Mouse (Mus musculus) megakaryocyte-erythroid progenitor cell, adult 5-6 weeks (primary cell): ENCODE measurements around the gene Ttc19. TPM values are rescaled to one million over a fixed set of nuclear protein-coding genes. Genes with fewer than 3 reads are reported as not detected.
"Not testable (repeated sequence)": the region's sequence is repeated elsewhere in the genome, so short reads cannot be mapped to it uniquely, and the experiment has no call there.

Experiments
- ATAC-seq: replicated peaks from 2 replicates; pipeline ENCODE4 v1.8.0; 2016; ENCODE audit warnings: mild to moderate bottlenecking, inconsistent platforms; ENCODE audit not compliant: severe bottlenecking, poor library complexity, low FRiP score, low TSS enrichment
- total RNA-seq, 2 experiments: library from RNA; stranded (forward) in 1 of 2; stranded (reverse) in 1 of 2; fragments of 200-1000, 215-1000 nt in 1 of 2; fragments of >200 nt in 1 of 2; fragmentation: Nextera tagmentation in 1 of 2; gene quantifications; 2 replicates each; pipeline ENCODE4 v1.2.3; 2014 to 2017

The Ttc19 gene
- total RNA-seq, 2 experiments from 2014 or later: 9.9 to 23.5 TPM

DNA sequence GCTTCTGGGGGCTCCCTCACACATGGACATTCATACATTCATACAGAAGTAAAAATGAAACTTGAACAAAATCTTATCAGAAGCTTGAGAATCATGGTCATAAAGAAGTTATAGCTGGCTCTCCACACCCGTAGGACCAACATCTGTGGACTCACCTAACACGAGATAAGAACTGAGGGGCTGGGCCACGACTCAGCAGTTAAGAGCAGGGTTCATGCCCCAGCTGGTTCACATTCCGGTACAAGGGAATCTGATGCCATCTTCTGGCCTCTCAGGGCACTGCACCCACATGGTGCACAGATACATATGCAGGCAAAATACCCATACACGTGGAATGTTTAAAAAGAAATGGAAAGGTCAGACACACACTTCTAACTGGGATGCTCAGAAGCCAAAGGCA lies 3.2 kb upstream of the Ttc19 start:
- ATAC-seq: peak; percentile 87

DNA sequence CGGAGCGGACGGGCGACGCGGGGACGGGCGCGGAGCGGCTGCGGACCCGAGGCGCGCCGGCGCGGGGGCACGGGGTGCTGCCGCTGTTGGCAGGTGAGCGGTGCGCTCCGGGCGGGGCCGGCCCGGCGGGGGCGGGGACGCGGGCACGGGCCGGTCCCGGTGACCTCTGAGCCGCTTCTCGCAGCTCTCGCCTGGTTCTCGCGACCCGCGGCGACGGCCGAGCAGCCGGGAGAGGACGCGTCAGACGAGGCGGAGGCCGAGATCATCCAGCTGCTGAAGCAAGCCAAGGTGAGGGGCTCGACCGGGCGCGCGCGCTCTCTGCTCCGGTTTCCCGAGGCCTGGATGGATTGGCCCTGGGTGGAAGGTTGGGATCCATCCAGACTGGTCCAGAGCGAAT lies 326 bp downstream of the Ttc19 start:
- ATAC-seq: 0 out of 2 replicates have a peak, but pooled peaks have one; percentile 19

DNA sequence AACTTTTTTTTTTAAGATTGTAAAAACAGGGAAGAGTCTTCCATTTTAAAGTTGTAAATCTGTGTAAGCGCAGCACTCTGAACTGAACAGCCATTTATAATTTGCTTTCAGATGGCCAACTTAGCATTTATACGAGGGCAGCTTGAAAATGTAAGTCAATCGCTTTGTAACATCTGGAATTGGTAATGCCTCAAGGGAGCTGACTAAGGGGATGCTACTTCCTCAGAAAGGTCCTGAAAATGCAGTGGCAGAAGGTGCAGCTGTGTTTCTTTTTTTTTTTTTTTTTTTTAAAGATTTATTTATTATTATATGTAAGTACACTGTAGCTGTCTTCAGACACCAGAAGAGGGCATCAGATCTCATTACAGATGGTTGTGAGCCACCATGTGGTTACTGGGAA lies 2.7 kb downstream of the Ttc19 start:
- ATAC-seq: not testable (repeated sequence)

DNA sequence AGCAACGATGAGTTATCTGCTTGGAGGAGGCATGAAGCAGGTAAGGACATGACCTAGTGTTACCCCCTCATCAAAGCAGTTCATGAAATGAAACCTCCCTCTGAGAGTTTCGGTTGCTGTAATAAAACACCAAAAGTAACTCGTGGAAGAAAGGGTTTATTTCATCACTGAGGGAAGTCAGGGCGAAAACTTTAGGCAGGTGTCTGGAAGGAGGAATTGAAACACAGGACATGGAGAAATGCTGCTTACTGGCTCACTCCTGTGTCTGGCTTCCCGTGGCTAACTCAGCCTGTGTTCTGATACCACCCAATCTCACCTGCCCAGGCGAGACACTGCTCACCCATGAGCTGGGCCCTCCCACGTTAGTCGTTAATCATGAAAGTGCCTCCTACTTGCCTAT lies 3.7 kb downstream of the Ttc19 start:
- ATAC-seq: no peak

DNA sequence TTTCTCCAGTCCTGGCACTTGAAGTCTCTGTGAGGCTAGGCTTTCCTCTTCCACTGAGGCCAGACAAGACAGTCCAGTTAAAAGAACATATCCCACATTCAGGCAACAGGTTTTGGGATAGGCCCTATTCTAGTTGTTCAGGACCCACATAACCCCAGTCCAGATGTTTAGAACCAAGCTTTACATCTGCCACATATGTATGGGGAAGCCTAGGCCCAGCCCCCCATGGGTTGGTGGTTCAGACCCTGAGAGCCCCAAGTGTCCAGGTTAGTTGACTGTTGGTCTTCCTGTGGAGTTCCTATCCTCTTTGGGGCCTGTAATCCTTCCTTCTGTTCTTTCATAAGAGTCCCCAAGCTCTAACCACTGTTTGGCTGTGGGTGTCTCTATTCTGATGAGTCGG lies 6.4 kb downstream of the Ttc19 start:
- ATAC-seq: no peak

DNA sequence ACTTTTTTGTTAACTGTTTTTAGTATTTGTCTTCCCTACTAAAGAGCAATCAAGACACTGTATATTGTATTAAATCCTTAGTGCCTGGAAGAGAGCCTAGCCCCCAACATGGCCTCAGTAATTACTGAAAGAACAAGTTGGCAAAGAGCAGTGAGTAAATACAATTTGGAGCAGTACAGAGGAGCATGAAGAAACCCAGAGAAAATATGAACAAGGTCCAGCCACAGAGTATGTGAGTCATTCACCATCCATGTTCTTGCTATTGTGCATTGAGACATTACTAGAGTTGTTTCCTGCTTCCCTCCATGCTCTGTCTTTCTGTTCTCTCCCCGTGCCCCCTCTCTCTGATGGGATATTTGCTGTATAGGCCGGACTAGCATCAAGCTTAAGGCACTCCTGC lies 12.8 kb downstream of the Ttc19 start:
- ATAC-seq: no peak

DNA sequence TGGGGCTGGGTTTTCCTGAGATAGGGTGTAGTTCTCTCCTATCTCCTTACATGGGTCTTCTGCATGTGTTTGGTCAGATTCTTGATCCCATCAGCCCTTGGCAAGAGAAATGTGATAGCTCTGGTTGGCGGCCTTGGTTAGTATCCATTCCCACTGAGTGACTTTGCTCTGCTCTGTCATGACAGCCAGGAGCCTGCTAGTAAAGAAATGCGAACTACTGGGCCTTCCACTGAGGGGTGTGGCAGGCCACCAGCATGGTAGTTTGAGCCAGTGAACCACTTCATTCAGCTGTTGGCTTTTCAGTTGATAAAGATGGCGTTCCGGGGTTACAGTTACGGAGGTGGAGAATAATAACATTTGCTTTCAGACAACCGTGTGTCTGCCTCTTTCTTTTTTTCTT lies 17.6 kb downstream of the Ttc19 start:
- ATAC-seq: no peak

DNA sequence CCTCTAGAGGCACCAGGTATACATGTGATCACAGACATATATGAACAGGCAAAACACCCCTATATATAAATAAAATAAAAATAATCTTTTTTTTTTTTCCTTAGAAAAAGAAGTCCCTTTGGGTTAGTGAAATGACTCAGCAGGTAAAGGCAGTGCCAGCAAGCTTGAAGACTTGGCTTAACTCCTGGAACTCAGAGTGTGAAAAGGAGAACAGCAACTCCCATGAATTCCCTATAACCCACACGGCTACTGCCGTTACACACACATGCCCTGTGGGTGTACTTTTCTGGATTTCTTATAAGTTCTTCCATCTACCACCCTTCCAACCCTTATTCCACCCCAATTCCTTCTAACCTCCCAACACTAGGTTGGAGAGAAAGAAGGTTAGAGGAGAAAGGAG lies 24.6 kb downstream of the Ttc19 start:
- no peak for ATAC-seq

DNA sequence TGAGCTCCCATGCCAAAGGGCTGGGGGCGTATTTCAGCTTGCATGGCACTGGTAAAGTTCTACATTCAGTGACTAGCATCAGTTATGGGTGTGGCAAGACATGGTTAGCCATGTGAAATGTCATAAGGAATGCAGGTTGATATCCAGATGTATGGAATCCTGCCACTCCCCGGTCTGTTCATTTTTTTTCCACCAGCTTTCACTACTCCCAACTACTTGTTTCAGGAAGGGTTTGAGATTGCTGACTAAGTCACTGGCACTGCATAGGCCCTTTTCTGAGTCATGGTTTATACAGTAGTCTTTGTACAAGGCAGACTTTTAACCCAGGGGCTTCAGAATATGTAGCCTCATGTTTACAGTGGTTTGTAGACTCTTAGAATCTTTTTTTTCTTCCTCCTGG lies 28.0 kb downstream of the Ttc19 start:
- no peak for ATAC-seq

DNA sequence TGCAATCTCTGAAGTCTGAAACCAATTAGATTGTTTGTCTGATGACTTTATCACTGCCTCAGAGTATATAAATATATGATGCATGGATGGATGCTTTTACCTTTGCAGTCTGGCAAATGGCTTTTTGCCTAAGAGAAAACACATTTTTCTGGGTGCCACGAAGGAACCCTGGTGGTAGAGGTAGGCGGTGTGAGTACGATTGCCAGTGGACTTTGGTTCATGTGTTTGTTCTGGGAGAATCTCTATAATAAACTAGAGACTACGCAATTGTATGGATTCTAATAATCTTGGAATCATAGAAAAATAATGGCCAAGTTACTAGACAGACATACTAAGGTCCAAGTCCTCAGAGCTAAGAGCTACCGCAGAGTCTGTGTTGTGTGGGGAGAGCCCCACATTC lies 33.7 kb downstream of the Ttc19 start:
- ATAC-seq: no peak

DNA sequence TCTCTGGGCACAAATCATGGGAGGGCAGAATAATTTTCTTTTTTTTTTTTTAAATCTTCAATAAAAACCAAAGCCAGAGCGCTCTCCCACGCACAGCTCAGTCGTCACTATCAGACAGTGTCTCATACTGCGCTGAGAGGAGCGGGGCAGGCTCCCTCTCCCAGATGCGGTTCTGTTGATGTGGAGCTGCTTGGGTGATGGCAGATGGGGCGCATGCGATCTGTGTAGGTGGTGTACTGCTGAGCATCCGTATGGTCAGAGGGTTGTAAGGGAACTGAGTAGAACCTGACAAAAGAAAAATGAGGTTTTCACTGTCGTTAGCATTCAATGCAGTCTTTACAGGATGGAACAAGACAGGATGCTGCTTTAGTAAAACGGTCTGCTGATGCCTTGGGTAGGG lies 36.5 kb downstream of the Ttc19 start:
- ATAC-seq: no peak

DNA sequence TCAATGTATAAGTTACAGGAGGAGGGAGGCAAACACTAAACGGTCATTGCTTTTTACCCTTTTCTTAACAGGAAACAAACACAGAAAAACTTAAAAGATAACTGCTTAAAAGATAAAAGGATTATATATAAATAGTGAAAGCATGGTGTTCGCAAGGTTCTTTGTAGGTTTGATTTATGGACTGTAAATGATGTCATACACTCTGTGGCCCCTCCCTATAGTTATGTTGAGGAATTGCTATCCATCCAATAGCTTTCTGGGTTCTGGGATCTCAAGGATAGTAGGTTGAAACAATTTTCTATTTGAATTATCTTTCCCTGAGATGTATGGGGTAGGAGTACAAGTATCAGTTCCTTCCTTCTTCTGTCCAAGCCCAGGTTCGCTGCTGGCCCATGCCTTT lies 38.8 kb downstream of the Ttc19 start:
- ATAC-seq: no peak

DNA sequence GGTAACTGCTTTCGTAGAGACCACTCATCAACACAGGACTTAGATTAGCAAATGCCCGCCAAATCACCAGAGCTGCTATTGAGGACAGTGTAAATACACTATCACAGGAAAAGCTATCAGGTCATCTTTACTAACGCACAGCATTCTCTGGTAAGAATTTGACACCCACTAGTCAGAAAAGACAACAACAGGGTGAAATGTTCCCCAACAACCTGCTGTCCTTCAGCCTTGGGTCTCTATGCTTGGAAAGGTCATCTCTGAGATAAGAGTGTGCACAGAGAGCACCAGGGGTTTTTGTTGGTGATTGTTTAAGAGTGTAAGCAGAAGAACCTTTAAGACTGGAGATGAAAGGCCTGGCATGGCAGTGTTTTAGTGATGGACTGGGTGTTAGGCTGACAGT lies 42.4 kb downstream of the Ttc19 start:
- no peak for ATAC-seq

DNA sequence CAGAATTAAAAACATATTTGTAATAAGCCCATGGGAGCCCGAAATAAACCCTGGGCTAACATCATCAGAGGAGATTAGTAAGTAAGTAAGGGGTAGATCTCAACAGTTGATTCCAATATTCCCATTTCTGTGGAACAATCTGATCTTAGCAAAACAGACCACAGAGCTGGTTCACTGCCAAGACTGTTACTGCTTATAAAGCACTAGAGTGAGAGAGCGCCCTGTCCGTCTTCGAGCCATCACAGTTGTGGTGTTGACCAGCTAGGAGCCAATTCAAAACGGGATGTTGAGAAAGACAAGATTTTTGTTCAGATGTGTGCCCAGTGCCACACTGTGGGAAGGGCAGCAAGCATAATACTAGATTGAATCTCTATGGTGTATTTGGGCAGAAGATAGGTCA lies 49.9 kb downstream of the Ttc19 start:
- ATAC-seq: no peak

DNA sequence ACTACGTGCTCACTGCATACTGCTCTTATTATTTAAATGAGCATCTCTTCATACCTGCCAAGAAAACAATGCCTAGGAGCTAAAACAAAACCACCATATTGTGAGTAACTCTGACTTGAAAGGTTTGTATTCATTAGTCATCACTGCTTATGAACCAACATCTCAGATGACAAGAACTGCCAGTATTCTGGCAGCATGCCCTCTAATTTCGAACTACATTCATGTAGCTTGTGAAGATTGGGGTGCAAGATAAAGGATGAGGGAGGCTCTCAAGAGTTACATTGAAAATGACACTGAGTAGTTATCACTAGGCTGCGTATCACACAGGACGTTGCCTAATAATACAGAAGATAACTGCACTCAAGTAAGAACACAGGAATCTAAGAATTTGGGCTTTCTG lies 51.0 kb downstream of the Ttc19 start:
- 0 out of 2 replicates have a peak, but pooled peaks have one; percentile 30 for ATAC-seq

DNA sequence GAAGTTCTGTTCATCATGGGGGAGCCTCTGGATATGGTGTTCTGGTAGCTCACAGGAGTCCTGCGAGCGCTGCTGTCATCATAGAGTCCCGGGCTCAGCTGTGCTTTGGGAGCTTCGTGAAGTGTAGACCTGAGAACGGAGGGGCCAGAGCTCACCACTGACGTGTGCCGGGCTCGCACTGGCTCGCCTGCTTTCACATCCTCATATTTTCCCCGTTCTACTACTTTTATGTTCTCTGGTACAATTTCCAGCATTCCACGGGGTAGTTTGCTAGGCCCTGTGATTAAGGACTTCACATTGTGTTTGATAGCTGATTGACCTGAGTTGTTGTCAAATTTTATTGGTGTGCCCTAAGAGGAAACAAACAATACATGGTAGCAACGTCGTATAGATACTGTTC lies 61.7 kb downstream of the Ttc19 start:
- ATAC-seq: no peak

DNA sequence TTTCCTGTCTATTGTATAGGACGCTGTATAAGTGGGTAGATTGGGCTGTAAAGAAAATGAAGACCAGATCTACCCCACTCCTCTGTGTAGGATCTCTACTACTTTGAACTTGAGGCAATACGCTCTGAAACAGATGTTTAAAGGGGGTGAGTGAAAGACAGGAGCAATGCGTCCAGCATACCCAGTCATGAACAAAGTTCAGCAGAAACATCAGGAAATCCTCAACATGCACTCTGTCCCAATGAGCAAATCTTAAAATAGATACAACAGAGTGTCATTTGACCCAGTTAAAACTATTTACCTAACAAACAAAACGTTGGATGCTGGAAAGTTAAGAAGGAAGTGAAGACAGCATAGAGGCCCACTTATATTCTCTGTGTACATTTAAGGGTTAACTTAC lies 70.7 kb downstream of the Ttc19 start:
- no peak for ATAC-seq

DNA sequence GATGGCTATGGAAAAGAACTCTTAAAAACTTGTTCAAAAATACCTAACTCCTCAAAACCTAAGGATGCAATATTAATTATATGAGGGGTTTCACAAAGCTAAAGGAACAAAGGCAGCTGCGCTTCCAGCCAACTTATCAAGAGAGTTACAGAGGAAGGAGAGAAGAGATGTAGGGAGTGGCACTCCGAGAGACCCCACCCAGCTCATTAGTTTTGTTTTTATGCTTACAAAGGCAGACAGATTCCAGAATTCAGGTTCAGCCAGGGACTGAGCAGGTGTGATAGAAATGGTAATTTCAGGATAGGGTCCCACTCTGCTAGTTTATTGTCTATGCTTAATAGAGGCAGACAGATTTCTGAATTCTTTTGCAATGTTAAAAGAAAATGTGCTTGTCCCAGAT lies 73.9 kb downstream of the Ttc19 start:
- no peak for ATAC-seq

DNA sequence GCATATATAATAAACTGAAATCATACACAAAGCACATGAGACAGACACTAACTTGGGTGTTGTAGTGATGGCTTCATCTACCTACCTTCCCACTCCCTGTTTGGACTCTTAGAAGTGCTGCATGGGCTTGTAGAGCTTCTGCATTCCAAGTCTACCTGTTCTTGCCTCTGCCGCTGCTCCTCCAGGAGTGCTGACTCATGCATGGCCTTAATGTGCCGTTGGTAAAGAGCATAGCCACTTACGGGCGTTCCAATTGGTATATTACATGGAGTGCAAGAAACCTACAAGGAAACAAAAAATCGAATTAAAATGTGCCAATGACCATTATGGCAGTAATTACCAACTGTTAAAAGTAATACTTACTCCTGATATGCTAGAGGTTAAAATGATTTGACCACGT lies 85.6 kb downstream of the Ttc19 start:
- ATAC-seq: no peak

DNA sequence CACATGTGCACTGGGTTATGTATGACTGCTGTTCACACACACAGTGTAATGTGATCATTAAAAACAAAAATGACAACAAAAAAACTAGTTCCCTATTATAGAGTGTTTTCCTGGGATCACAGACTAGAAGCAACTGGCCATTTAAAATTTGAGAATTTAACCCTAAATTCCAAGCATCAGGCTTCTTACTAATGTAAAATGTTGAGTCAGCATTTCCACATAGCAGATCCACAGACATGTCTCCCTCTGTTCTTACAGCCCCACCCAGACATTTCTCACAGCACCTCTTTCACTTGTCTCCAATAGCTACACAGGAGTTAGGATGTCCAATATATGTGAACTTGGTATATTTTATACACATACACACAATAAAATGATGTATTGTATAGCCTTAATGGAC lies 88.7 kb downstream of the Ttc19 start:
- no peak for ATAC-seq

DNA sequence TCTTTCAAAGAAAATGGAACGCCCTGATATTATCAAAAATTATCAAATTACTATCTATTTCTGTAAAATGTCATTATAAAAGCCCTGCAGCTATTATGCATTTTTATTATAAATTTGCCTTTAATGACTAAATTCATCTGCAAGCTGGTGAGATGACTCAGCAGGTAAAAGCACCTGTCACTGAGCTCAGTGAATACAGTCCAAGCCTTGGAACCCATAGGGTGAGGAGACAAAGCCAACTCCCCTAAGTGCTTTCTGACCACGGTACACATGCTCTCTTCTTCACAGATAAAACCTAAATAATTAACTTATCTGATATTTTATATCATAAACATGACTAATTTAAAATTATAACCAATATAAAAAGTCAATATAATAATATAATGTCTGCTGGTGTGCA lies 90.5 kb downstream of the Ttc19 start:
- ATAC-seq: no peak

DNA sequence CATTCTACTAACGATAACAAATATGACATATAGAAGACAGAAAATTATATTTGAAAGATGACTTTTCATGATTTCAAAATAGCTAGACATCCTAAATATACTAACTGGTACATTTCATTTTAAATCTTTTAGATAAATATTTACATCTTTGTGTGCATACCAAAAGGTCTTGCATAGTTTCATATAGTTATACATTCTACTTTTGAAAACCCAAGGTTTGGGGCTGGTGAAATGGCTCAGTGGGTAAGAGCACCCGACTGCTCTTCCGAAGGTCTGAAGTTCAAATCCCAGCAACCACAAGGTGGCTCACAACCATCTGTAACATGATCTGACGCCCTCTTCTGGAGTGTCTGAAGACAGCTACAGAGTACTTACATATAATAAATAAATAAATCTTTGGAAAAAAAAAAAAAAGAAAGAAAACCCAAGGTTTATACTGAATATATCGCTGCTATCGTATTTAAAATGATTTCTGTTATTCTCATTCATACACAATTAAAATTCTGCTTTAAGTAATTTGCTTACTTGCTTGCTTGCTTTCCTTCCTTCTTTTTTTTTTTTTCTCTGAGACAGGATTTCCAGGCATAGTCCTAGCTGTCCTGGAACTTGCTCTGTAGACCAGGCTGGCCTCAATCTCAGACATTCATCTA lies 96.1 kb downstream of the Ttc19 start:
- not testable (repeated sequence) for ATAC-seq
